Mouse (Mus musculus) lung, embryonic 14.5 days (tissue): ENCODE measurements around the gene Zfp12. TPM values are rescaled to one million over a fixed set of nuclear protein-coding genes. Genes with fewer than 3 reads are reported as not detected.

Experiments
- ATAC-seq: fragments of 200-750 bp; cut with Nextera tagmentation; 2 replicates; pipeline ENCODE4 v1.8.0; 2017; ENCODE audit warnings: mild to moderate bottlenecking, moderate TSS enrichment, moderate library complexity; ENCODE audit not compliant: insufficient read depth
- DNase-seq: peaks from one replicate; pipeline ENCODE4 v3.0.0-alpha.2; 2015
- H3K27ac ChIP-seq: fragments of 300-500 bp; sonication (generic); 2 replicates; pipeline ENCODE4 v1.5.1; 2014; ENCODE audit warnings: low read depth, mild to moderate bottlenecking, moderate library complexity
- H3K27me3 ChIP-seq: fragments of 300-500 bp; sonication (generic); 2 replicates; pipeline ENCODE4 v1.6.1; 2014; ENCODE audit warnings: low read length, control low read depth; ENCODE audit not compliant: insufficient read depth
- H3K36me3 ChIP-seq: fragments of 300-500 bp; sonication (generic); 2 replicates; pipeline ENCODE4 v1.6.1; 2014; ENCODE audit warnings: control low read depth; ENCODE audit not compliant: insufficient read depth
- H3K4me1 ChIP-seq: fragments of 300-500 bp; sonication (generic); 2 replicates; pipeline ENCODE4 v1.6.1; 2014; ENCODE audit warnings: antibody characterized with exemption, control low read depth; ENCODE audit not compliant: insufficient read depth
- H3K4me2 ChIP-seq: fragments of 300-500 bp; sonication (generic); 2 replicates; pipeline ENCODE4 v1.6.1; 2014; ENCODE audit warnings: mild to moderate bottlenecking
- H3K4me3 ChIP-seq: fragments of 300-500 bp; sonication (generic); 2 replicates; pipeline ENCODE4 v1.5.1; 2014; ENCODE audit warnings: low read depth, low read length
- H3K9ac ChIP-seq: fragments of 300-500 bp; sonication (generic); 2 replicates; pipeline ENCODE4 v1.6.1; 2014
- H3K9me3 ChIP-seq: fragments of 300-500 bp; sonication (generic); 2 replicates; pipeline ENCODE4 v1.6.1; 2016; ENCODE audit warnings: low read depth, low read length, control low read depth
- CTCF ChIP-seq: IDR thresholded peaks from 2 replicates; pipeline ENCODE4 v1.5.1; 2016; ENCODE audit warnings: antibody characterized with exemption, low read depth
- WGBS: fragments of 180-500 bp; shearing (Covaris S2); extraction: QIAGEN DNeasy Blood & Tissue Kit; methylation state at CpG from one replicate; pipeline ENCODE4 v1.1.7; 2014; 5-methylcytosine and 5-hydroxymethylcytosine counted together
- polyA plus RNA-seq: library from polyadenylated mRNA; unstranded; fragments of >200 nt; fragmentation: Nextera tagmentation; extraction: Ambion mirVana; gene quantifications from 2 replicates; pipeline ENCODE4 v1.2.1, GENCODE M21; 2014

The Zfp12 gene
- polyA plus RNA-seq, 1 experiment from 2014 or later: 17.2 TPM

GRCm38 (mm10) chr5:143253186-143253880 is 18.4 kb downstream of the Zfp12 start:
- Histone ChIP-seq H3K4me3 (peak overlapping the region; percentile 45), H3K9me3 (no peaks in the 10 kb centered on the region), H3K9ac (no peak overlapping the region), H3K27ac (no peak overlapping the region), H3K27me3 (peaks cover 73% of the 10 kb centered on the region), H3K36me3 (peaks cover 28% of the 10 kb centered on the region; the same call in 1 of the 2 replicates), H3K4me1 (no peaks in the 10 kb centered on the region), H3K4me2 (peak overlapping the region; percentile 78)
- ATAC-seq: peak; percentile 20; the same call in 1 of the 2 replicates
- TF ChIP-seq CTCF: no peak
- WGBS: 8% methylated on average over 101 of the region's 103 CpGs
- DNase-seq: peak; percentile 42

- Histone ChIP-seq H3K36me3 (peaks cover 22% of the 10 kb centered on the region; the same call in 1 of the 2 replicates), H3K27me3 (peaks cover 75% of the 10 kb centered on the region), H3K4me2 (peak overlapping the region; percentile 78), H3K4me3 (peak overlapping the region; percentile 45), H3K9me3 (no peaks in the 10 kb centered on the region), H3K4me1 (no peaks in the 10 kb centered on the region), H3K9ac (no peak overlapping the region), H3K27ac (no peak overlapping the region)
- WGBS: 12% methylated on average over 69 of the region's 81 CpGs
- ATAC-seq (peak; percentile 39; the same call in 1 of the 2 replicates), DNase-seq (peak; percentile 36)
- TF ChIP-seq CTCF: no peak
Observed at GRCm38 (mm10) chr5:143253881-143254486, 19.0 kb downstream of the Zfp12 start.

- Histone ChIP-seq H3K9me3 (no peaks in the 10 kb centered on the region), H3K9ac (no peak overlapping the region), H3K27me3 (peaks cover 75% of the 10 kb centered on the region), H3K4me1 (no peaks in the 10 kb centered on the region), H3K4me2 (peak overlapping the region; percentile 78; the same call in 1 of the 2 replicates), H3K36me3 (0 out of 2 replicates have a peak, but pooled peaks cover 16% of the 10 kb centered on the region), H3K4me3 (peak overlapping the region; percentile 45), H3K27ac (no peak overlapping the region)
- no peak for TF ChIP-seq CTCF
- DNase-seq (peak; percentile 17), ATAC-seq (0 out of 2 replicates have a peak, but pooled peaks have one; percentile 22)
- 13% methylated on average over 66 of the region's 66 CpGs for WGBS
Observed at GRCm38 (mm10) chr5:143254487-143255130, 19.6 kb downstream of the Zfp12 start.

- peaks cover 75% of the 10 kb centered on the region for H3K27me3 ChIP-seq
- no peak for TF ChIP-seq CTCF
- 28% methylated on average over 24 of the region's 24 CpGs for WGBS
- peak overlapping the region; percentile 45 for H3K4me3 ChIP-seq
- no peaks in the 10 kb centered on the region for H3K4me1 ChIP-seq
- no peak overlapping the region for H3K9ac ChIP-seq
- peaks cover 21% of the 10 kb centered on the region; the same call in 1 of the 2 replicates for H3K36me3 ChIP-seq
- peak overlapping the region; percentile 11; the same call in 1 of the 2 replicates for H3K4me2 ChIP-seq
- DNase-seq (peak; percentile 22), ATAC-seq (no peak)
- no peaks in the 10 kb centered on the region for H3K9me3 ChIP-seq
- H3K27ac ChIP-seq: no peak overlapping the region
Observed at GRCm38 (mm10) chr5:143255131-143255519, 20.2 kb downstream of the Zfp12 start.

- peaks cover 27% of the 10 kb centered on the region; the same call in 1 of the 2 replicates for H3K36me3 ChIP-seq
Observed at GRCm38 (mm10) chr5:143255802-143256201, 20.8 kb downstream of the Zfp12 start.

GRCm38 (mm10) chr5:143261636-143262035 is 26.7 kb downstream of the Zfp12 start:
- ATAC-seq (no peak), DNase-seq (no peak)
- peaks cover 17% of the 10 kb centered on the region; the same call in 1 of the 2 replicates for H3K27me3 ChIP-seq
- 88% methylated on average over 8 of the region's 8 CpGs for WGBS
- no peak overlapping the region for H3K4me3 ChIP-seq
- H3K9me3 ChIP-seq: no peaks in the 10 kb centered on the region
- no peaks in the 10 kb centered on the region for H3K4me1 ChIP-seq
- TF ChIP-seq CTCF: no peak
- H3K9ac ChIP-seq: no peak overlapping the region
- H3K27ac ChIP-seq: no peak overlapping the region
- H3K36me3 ChIP-seq: peaks cover 43% of the 10 kb centered on the region; the same call in 1 of the 2 replicates
- no peak overlapping the region for H3K4me2 ChIP-seq

More at GRCm38 (mm10) chr5:143255802-143256201, 20.8 kb downstream of the Zfp12 start:
- Histone ChIP-seq H3K4me2 (no peak overlapping the region), H3K4me1 (no peaks in the 10 kb centered on the region), H3K4me3 (no peak overlapping the region), H3K27me3 (peaks cover 75% of the 10 kb centered on the region), H3K9ac (no peak overlapping the region), H3K9me3 (no peaks in the 10 kb centered on the region), H3K27ac (no peak overlapping the region)
- TF ChIP-seq CTCF: no peak
- DNase-seq: no peak
- no peak for ATAC-seq
- 85% methylated on average over 5 of the region's 5 CpGs for WGBS

GRCm38 (mm10) chr5:143264689-143265088 is 29.7 kb downstream of the Zfp12 start:
- no peak for ATAC-seq
- peaks cover 34% of the 10 kb centered on the region; the same call in 1 of the 2 replicates for H3K36me3 ChIP-seq
- 86% methylated on average over 10 of the region's 10 CpGs for WGBS

More at GRCm38 (mm10) chr5:143264689-143265088, 29.7 kb downstream of the Zfp12 start:
- Histone ChIP-seq H3K4me3 (no peak overlapping the region), H3K9me3 (no peaks in the 10 kb centered on the region), H3K4me1 (no peaks in the 10 kb centered on the region), H3K9ac (no peak overlapping the region), H3K27me3 (no peaks in the 10 kb centered on the region), H3K4me2 (no peak overlapping the region), H3K27ac (no peak overlapping the region)
- no peak for TF ChIP-seq CTCF
- DNase-seq: no peak
